Mouse (Mus musculus): ENCODE data around the gene Klf5.

Klf5 gene

GRCm38 (mm10) chr14:99364007-99364784 is 65.7 kb downstream of the Klf5 start:
- DNase-seq (ENCODE audit: inconsistent age in 2 of 2, low spot score in 1 of 2) = no peak

Data from adrenal gland, adult (tissue).